Mouse (Mus musculus): ENCODE results near the gene Ube2e1. TPM values are rescaled to one million over a fixed set of nuclear protein-coding genes. Genes with fewer than 3 reads are reported as not detected.

The Ube2e1 gene
- total and polyA plus RNA-seq, 2 experiments: 23.4 to 45.3 TPM

DNA sequence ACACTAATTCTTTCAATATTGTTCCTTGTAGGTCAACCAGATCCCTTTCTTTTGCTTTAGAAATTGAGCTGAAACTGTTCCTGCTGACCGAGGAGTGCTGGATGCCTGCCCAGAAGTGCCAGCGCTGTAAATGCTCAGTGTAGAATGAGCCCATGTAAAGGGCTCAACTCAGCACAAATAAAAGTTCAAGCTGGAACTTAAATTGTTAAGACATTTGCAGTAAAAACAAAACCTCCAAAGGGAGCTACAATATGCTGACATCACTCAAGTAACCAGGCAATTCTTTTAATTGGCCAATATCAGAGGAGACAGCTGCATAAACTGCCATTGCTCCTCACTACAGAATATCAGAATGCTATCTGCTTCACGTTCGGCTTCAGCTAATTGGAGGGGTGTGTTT, 68.2 kb downstream of the Ube2e1 start:
- peaks cover 11% of the 10 kb centered on the region for H3K36me3 ChIP-seq (ENCODE audit: control insufficient read depth, insufficient read depth, low read length)
- no peak for DNase-seq (ENCODE audit: extremely low read depth, low read depth, low spot score)
- no peak overlapping the region for H3K4me3 ChIP-seq (ENCODE audit: insufficient read depth, low read depth, low read length)
- 35% methylated on average over 4 of the region's 4 CpGs for WGBS
- no peak for TF ChIP-seq POLR2A (IDR thresholded peaks at IDR 0.05; ENCODE audit: extremely low read depth, insufficient read depth, low read length)
- no peak for TF ChIP-seq CTCF (IDR thresholded peaks at IDR 0.05; ENCODE audit: low read depth, low read length)
- no peaks in the 10 kb centered on the region for H3K79me2 ChIP-seq (ENCODE audit: control insufficient read depth, insufficient read depth, low read length)
- no peaks in the 10 kb centered on the region for H3K4me1 ChIP-seq (ENCODE audit: control insufficient read depth, insufficient read depth, low read length)
- H3K9ac ChIP-seq (ENCODE audit: low read depth, low read length): no peak overlapping the region
- no peaks in the 10 kb centered on the region for H3K27me3 ChIP-seq (ENCODE audit: control insufficient read depth, insufficient read depth, low read length)
- H3K27ac ChIP-seq (replicated peaks; ENCODE audit: insufficient read depth, low read depth, low read length): no peak overlapping the region

DNA sequence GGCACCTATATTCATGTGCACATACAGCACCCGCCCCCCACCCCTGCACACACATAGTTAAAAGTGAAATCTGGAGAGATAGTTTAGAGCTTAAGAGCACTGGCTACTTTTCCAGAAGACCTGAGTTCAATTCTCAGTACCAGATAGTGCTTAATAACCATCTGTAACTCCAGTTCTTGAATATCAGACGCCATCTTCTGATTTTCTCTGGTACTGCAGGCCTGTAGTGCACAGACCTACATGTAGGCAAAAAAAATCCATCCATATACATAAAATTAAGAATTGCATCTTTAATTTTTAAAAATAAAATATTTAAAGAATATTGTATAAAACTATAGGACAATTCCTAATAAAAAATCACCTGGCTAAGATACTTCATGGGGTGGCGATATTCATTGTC, 70.5 kb downstream of the Ube2e1 start:
- WGBS: 95% methylated on average over 3 of the region's 3 CpGs
- Histone ChIP-seq H3K27ac (replicated peaks; ENCODE audit: insufficient read depth, low read depth, low read length) (no peak overlapping the region), H3K27me3 (ENCODE audit: control insufficient read depth, insufficient read depth, low read length) (no peaks in the 10 kb centered on the region), H3K79me2 (ENCODE audit: control insufficient read depth, insufficient read depth, low read length) (no peaks in the 10 kb centered on the region), H3K4me3 (ENCODE audit: insufficient read depth, low read depth, low read length) (no peak overlapping the region), H3K9ac (ENCODE audit: low read depth, low read length) (no peak overlapping the region), H3K36me3 (ENCODE audit: control insufficient read depth, insufficient read depth, low read length) (no peaks in the 10 kb centered on the region), H3K4me1 (ENCODE audit: control insufficient read depth, insufficient read depth, low read length) (no peaks in the 10 kb centered on the region)
- TF ChIP-seq CTCF (IDR thresholded peaks at IDR 0.05; ENCODE audit: low read depth, low read length): no peak
- no peak for TF ChIP-seq POLR2A (IDR thresholded peaks at IDR 0.05; ENCODE audit: extremely low read depth, insufficient read depth, low read length)
- DNase-seq (ENCODE audit: extremely low read depth, low read depth, low spot score): no peak

DNA sequence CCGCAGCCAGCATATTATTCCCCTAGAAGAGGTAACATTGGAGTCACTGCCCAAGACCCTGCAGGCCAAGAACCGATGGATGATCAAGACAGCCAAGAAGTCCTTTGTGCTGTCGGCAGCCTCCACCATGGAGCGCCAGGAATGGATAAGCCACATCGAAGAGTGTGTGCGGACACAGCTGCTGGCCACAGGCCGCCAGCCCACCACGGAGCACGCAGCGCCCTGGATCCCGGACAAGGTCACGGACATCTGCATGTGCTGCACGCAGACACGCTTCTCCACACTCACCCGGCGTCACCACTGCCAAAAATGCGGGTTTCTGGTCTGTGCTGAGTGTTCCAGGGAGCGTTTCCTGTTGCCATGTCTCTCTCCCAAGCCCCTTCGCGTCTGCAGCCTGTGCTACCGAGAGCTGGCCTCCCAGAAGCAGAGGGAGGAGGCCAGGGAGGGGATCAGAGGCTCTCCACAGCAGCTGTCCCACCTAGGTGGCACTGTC, 89.0 kb downstream of the Ube2e1 start:
- no peak for DNase-seq (ENCODE audit: extremely low read depth, low read depth, low spot score)
- no peak overlapping the region for H3K4me3 ChIP-seq (ENCODE audit: insufficient read depth, low read depth, low read length)
- H3K27ac ChIP-seq (replicated peaks; ENCODE audit: insufficient read depth, low read depth, low read length): no peak overlapping the region
- H3K4me1 ChIP-seq (ENCODE audit: control insufficient read depth, insufficient read depth, low read length): no peaks in the 10 kb centered on the region
- H3K9ac ChIP-seq (ENCODE audit: low read depth, low read length): no peak overlapping the region
- H3K27me3 ChIP-seq (ENCODE audit: control insufficient read depth, insufficient read depth, low read length): no peaks in the 10 kb centered on the region
- no peaks in the 10 kb centered on the region for H3K36me3 ChIP-seq (ENCODE audit: control insufficient read depth, insufficient read depth, low read length)
- H3K79me2 ChIP-seq (ENCODE audit: control insufficient read depth, insufficient read depth, low read length): no peaks in the 10 kb centered on the region; the same call in 1 of the 2 replicates
- TF ChIP-seq POLR2A (IDR thresholded peaks at IDR 0.05; ENCODE audit: extremely low read depth, insufficient read depth, low read length): no peak
- no peak for TF ChIP-seq CTCF (IDR thresholded peaks at IDR 0.05; ENCODE audit: low read depth, low read length)
- WGBS: 83% methylated on average over 21 of the region's 21 CpGs

DNA sequence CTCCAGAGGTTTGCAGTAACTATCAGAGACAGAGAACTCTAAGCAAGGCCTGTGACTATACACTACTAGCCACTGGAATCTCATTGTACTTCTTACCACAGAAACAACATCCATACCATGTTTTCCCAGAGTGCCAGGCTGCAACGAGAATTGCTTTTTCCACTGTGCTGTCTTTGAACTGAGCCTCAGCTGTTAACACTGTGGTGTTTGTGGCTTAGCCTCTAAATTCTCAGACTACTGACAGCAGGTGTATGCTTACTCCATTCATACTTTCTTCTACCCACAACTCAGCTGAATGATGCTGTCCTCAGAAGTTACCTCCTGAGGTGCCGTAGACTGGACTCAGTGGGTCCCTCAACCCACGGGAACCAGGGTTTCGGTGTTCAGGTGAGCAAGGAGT, 89.9 kb downstream of the Ube2e1 start:
- Histone ChIP-seq H3K27ac (replicated peaks; ENCODE audit: insufficient read depth, low read depth, low read length) (no peak overlapping the region), H3K79me2 (ENCODE audit: control insufficient read depth, insufficient read depth, low read length) (peaks cover 2% of the 10 kb centered on the region; the same call in 1 of the 2 replicates), H3K27me3 (ENCODE audit: control insufficient read depth, insufficient read depth, low read length) (no peaks in the 10 kb centered on the region), H3K9ac (ENCODE audit: low read depth, low read length) (no peak overlapping the region), H3K4me1 (ENCODE audit: control insufficient read depth, insufficient read depth, low read length) (peaks cover 1% of the 10 kb centered on the region; the same call in 1 of the 2 replicates), H3K4me3 (ENCODE audit: insufficient read depth, low read depth, low read length) (no peak overlapping the region), H3K36me3 (ENCODE audit: control insufficient read depth, insufficient read depth, low read length) (no peaks in the 10 kb centered on the region)
- TF ChIP-seq CTCF (IDR thresholded peaks at IDR 0.05; ENCODE audit: low read depth, low read length) (no peak), POLR2A (IDR thresholded peaks at IDR 0.05; ENCODE audit: extremely low read depth, insufficient read depth, low read length) (no peak)
- no peak for DNase-seq (ENCODE audit: extremely low read depth, low read depth, low spot score)
- WGBS: 93% methylated on average over 4 of the region's 4 CpGs

DNA sequence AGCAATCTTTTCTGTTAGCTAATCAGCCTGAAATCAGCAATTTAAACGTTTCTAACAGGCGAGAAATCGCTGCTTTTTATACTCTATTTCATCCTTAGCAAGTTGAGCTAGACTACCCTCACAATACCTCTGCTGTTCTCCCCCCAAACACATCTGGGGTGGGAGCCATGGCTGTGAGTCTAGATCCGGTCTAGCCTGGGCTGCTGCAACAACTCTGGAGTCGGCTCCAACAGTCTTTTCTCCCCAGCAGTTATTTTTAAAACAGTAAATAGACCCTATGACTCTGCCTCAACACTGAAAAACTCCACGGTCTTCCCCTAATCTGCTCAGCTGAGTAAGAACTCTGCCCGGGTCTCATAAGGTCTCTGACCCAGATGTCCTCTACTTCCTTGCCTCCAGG, 91.5 kb downstream of the Ube2e1 start:
- no peaks in the 10 kb centered on the region for H3K36me3 ChIP-seq (ENCODE audit: control insufficient read depth, insufficient read depth, low read length)
- 63% methylated on average over 7 of the region's 7 CpGs for WGBS
- no peak overlapping the region for H3K4me3 ChIP-seq (ENCODE audit: insufficient read depth, low read depth, low read length)
- no peak for DNase-seq (ENCODE audit: extremely low read depth, low read depth, low spot score)
- H3K79me2 ChIP-seq (ENCODE audit: control insufficient read depth, insufficient read depth, low read length): peaks cover 8% of the 10 kb centered on the region; the same call in 1 of the 2 replicates
- H3K27ac ChIP-seq (replicated peaks; ENCODE audit: insufficient read depth, low read depth, low read length): no peak overlapping the region
- TF ChIP-seq POLR2A (IDR thresholded peaks at IDR 0.05; ENCODE audit: extremely low read depth, insufficient read depth, low read length) (no peak), CTCF (IDR thresholded peaks at IDR 0.05; ENCODE audit: low read depth, low read length) (no peak)
- H3K27me3 ChIP-seq (ENCODE audit: control insufficient read depth, insufficient read depth, low read length): no peaks in the 10 kb centered on the region
- no peak overlapping the region for H3K9ac ChIP-seq (ENCODE audit: low read depth, low read length)
- peaks cover 7% of the 10 kb centered on the region for H3K4me1 ChIP-seq (ENCODE audit: control insufficient read depth, insufficient read depth, low read length)
